Mouse (Mus musculus) MEL (cell line): Measurements from ENCODE around the gene Tmem165. TPM values are rescaled to one million over a fixed set of nuclear protein-coding genes. Genes with fewer than 3 reads are reported as not detected.

Experiments used
- DNase-seq: peaks from one replicate; pipeline ENCODE4 v3.0.0; 2011; ENCODE audit warnings: low read depth, low spot score
- H3K27ac ChIP-seq: 2 replicates; pipeline ENCODE4 v1.5.1; 2012; ENCODE audit warnings: low read depth, mild to moderate bottlenecking, control low read depth, low read length, moderate library complexity; ENCODE audit not compliant: control insufficient read depth
- H3K27me3 ChIP-seq, 2 experiments: fragments of 150-350 bp in 1 of 2; sonication (generic) in 1 of 2; 2 replicates each; pipeline ENCODE4 v1.6.1; 2012; ENCODE audit warnings: low read length in 2 of 2, mild to moderate bottlenecking in 2 of 2, improper control_type of control experiment in 1 of 2, moderate library complexity in 1 of 2; ENCODE audit not compliant: insufficient read depth in 2 of 2, control insufficient read depth in 1 of 2
- H3K36me3 ChIP-seq, 2 experiments: 2 replicates each; pipeline ENCODE4 v1.6.1; 2012 to 2014; ENCODE audit warnings: low read length in 2 of 2, improper control_type of control experiment in 1 of 2, inconsistent platforms in 1 of 2, mild to moderate bottlenecking in 1 of 2; ENCODE audit not compliant: insufficient read depth in 2 of 2, control insufficient read depth in 1 of 2
- H3K4me1 ChIP-seq, 2 experiments: fragments of 150-350 bp in 1 of 2; sonication (generic) in 1 of 2; 2 replicates each; pipeline ENCODE4 v1.6.1; 2012; ENCODE audit warnings: low read length in 2 of 2, improper control_type of control experiment in 1 of 2, mild to moderate bottlenecking in 1 of 2; ENCODE audit not compliant: insufficient read depth in 2 of 2, control insufficient read depth in 1 of 2
- H3K4me3 ChIP-seq, 2 experiments: fragments of 150-350 bp in 1 of 2; sonication (generic) in 1 of 2; 2 replicates each; pipeline ENCODE4 v1.5.1; 2012; ENCODE audit warnings: low read depth in 2 of 2, low read length in 2 of 2, mild to moderate bottlenecking in 2 of 2, moderate library complexity in 2 of 2, control low read depth in 1 of 2, improper control_type of control experiment in 1 of 2; ENCODE audit not compliant: control insufficient read depth in 1 of 2, insufficient read depth in 1 of 2
- H3K79me2 ChIP-seq: 2 replicates; pipeline ENCODE4 v1.6.1; 2012; ENCODE audit warnings: mild to moderate bottlenecking, low read length, moderate library complexity; ENCODE audit not compliant: control insufficient read depth, poor library complexity, insufficient read depth
- H3K9ac ChIP-seq: 2 replicates; pipeline ENCODE4 v1.6.1; 2012; ENCODE audit warnings: low read depth, mild to moderate bottlenecking, control low read depth, low read length, moderate library complexity; ENCODE audit not compliant: control insufficient read depth, poor library complexity, severe bottlenecking
- H3K9me3 ChIP-seq: fragments of 150-350 bp; sonication (generic); replicated peaks from 2 replicates; pipeline ENCODE4 v1.6.1; 2012; ENCODE audit warnings: mild to moderate bottlenecking, low read length, improper control_type of control experiment, moderate library complexity; ENCODE audit not compliant: insufficient read depth
- CHD1 ChIP-seq: IDR thresholded peaks from 2 replicates; pipeline ENCODE4 v1.6.1; 2012; ENCODE audit warnings: low read depth, mild to moderate bottlenecking, inconsistent platforms, low read length, improper control_type of control experiment
- CHD2 ChIP-seq: IDR thresholded peaks from 2 replicates; pipeline ENCODE4 v1.6.1; 2011; ENCODE audit warnings: low read length, improper control_type of control experiment
- E2F4 ChIP-seq: IDR thresholded peaks from 2 replicates; pipeline ENCODE4 v1.6.1; 2011; ENCODE audit warnings: low read depth, low read length, improper control_type of control experiment, borderline replicate concordance
- HCFC1 ChIP-seq: IDR thresholded peaks from 2 replicates; pipeline ENCODE4 v1.6.1; 2012; ENCODE audit warnings: low read depth, mild to moderate bottlenecking, inconsistent platforms, low read length, improper control_type of control experiment, moderate library complexity
- KAT2A ChIP-seq: conservative IDR thresholded peaks from 2 replicates; pipeline ENCODE4 v1.6.1; 2012; ENCODE audit warnings: low read depth, low read length, improper control_type of control experiment, inconsistent platforms
- MXI1 ChIP-seq: IDR thresholded peaks from 2 replicates; pipeline ENCODE4 v1.6.1; 2011; ENCODE audit warnings: mild to moderate bottlenecking, low read depth, low read length, improper control_type of control experiment
- MYB ChIP-seq: IDR thresholded peaks from 2 replicates; pipeline ENCODE4 v1.6.1; 2011; ENCODE audit warnings: mild to moderate bottlenecking, low read depth, low read length, improper control_type of control experiment
- NELFE ChIP-seq: IDR thresholded peaks from 2 replicates; pipeline ENCODE4 v1.6.1; 2011; ENCODE audit warnings: low read depth, low read length, improper control_type of control experiment
- NRF1 ChIP-seq: IDR thresholded peaks from 2 replicates; pipeline ENCODE4 v1.6.1; 2014; ENCODE audit warnings: low read depth, mild to moderate bottlenecking, inconsistent platforms, low read length, improper control_type of control experiment, moderate library complexity; ENCODE audit not compliant: poor library complexity, insufficient read depth, severe bottlenecking
- POLR2A ChIP-seq, 2 experiments: IDR thresholded peaks; 2 replicates each; pipeline ENCODE4 v1.6.1; 2011 to 2012; ENCODE audit warnings: low read length in 2 of 2, mild to moderate bottlenecking in 2 of 2, control low read depth in 1 of 2, improper control_type of control experiment in 1 of 2, low read depth in 1 of 2, moderate library complexity in 1 of 2; ENCODE audit not compliant: control insufficient read depth in 1 of 2, insufficient read depth in 1 of 2, poor library complexity in 1 of 2
- RCOR1 ChIP-seq: IDR thresholded peaks from 2 replicates; pipeline ENCODE4 v1.6.1; 2012; ENCODE audit warnings: low read depth, mild to moderate bottlenecking, inconsistent platforms, low read length, improper control_type of control experiment
- SIN3A ChIP-seq: IDR thresholded peaks from 2 replicates; pipeline ENCODE4 v1.6.1; 2012; ENCODE audit warnings: low read length, improper control_type of control experiment, inconsistent platforms
- TAL1 ChIP-seq: IDR thresholded peaks from 2 replicates; pipeline ENCODE4 v1.6.1; 2012; ENCODE audit warnings: mild to moderate bottlenecking, inconsistent platforms, low read length, moderate library complexity, mixed read lengths
- TBP ChIP-seq: IDR thresholded peaks from 2 replicates; pipeline ENCODE4 v1.8.0; 2011; ENCODE audit warnings: low read depth, low read length, improper control_type of control experiment
- UBTF ChIP-seq: IDR thresholded peaks from 2 replicates; pipeline ENCODE4 v1.6.1; 2012; ENCODE audit warnings: low read depth, mild to moderate bottlenecking, inconsistent platforms, low read length, improper control_type of control experiment, moderate library complexity, borderline replicate concordance; ENCODE audit not compliant: insufficient read depth
- USF1 ChIP-seq: IDR thresholded peaks from 2 replicates; pipeline ENCODE4 v1.6.1; 2014; ENCODE audit warnings: low read depth, mild to moderate bottlenecking, inconsistent platforms, low read length, improper control_type of control experiment, moderate library complexity
- USF2 ChIP-seq, 2 experiments: IDR thresholded peaks; 2 replicates each; pipeline ENCODE4 v1.6.1; 2011 to 2012; ENCODE audit warnings: improper control_type of control experiment in 2 of 2, low read length in 2 of 2, borderline replicate concordance in 1 of 2, inconsistent platforms in 1 of 2, low read depth in 1 of 2, mild to moderate bottlenecking in 1 of 2; ENCODE audit not compliant: insufficient read depth in 1 of 2
- ZKSCAN1 ChIP-seq: IDR thresholded peaks from 2 replicates; pipeline ENCODE4 v1.6.1; 2012; ENCODE audit warnings: low read depth, mild to moderate bottlenecking, inconsistent platforms, low read length, improper control_type of control experiment, moderate library complexity
- polyA plus RNA-seq, 2 experiments: library from polyadenylated mRNA; stranded (reverse) in 1 of 2; unstranded in 1 of 2; fragments of >175 nt in 1 of 2; fragments of >200 nt in 1 of 2; gene quantifications; 2 replicates each; pipeline versions ENCODE4 v1.2.1 to v1.2.4; 2012; ENCODE audit warnings: low replicate concordance in 2 of 2, low read depth in 1 of 2; ENCODE audit not compliant: insufficient read length in 2 of 2, insufficient read depth in 1 of 2, missing spikeins in 1 of 2
- total RNA-seq: library from RNA; depleted of rRNA; stranded (reverse); fragments of 300-350 nt; gene quantifications from 2 replicates; pipeline ENCODE4 v1.2.3, GENCODE M21; 2012

Gene Tmem165
- total and polyA plus RNA-seq, 3 experiments = 66.5 to 154 (median 73.0) TPM

- peaks cover 10% of the 10 kb centered on the region for H3K79me2 ChIP-seq
- no peaks in the 10 kb centered on the region for H3K9me3 ChIP-seq
- peak overlapping the region; percentile 80 to 95 for H3K4me3 ChIP-seq
- TF ChIP-seq POLR2A (IDR thresholded peaks at IDR 0.05; ENCODE audit: control insufficient read depth in 1 of 2, insufficient read depth in 1 of 2, low read depth in 1 of 2, low read length in 2 of 2, poor library complexity in 1 of 2) (peak in 1 of 2 experiments; percentile 72; a peak in 2 of 4 replicates), HCFC1 (no peak), TBP (0 out of 2 replicates have a peak, but pooled peaks have one; percentile 51)
- H3K4me1 ChIP-seq = peaks cover 0 to 25% of the 10 kb centered on the region in 2 experiments; a peak in 2 of 4 replicates
- DNase-seq = no peak
- peak overlapping the region; percentile 92 for H3K27ac ChIP-seq
- H3K36me3 ChIP-seq = peaks cover 0 to 23% of the 10 kb centered on the region in 2 experiments; a peak in 2 of 4 replicates
- peak overlapping the region; percentile 99 for H3K9ac ChIP-seq
- no peaks in the 10 kb centered on the region for H3K27me3 ChIP-seq
Observed at GRCm38 (mm10) chr5:76140730-76141066, 43.0 kb upstream of the Tmem165 start.

- peaks cover 0 to 16% of the 10 kb centered on the region in 2 experiments; a peak in 2 of 4 replicates for H3K4me1 ChIP-seq
- H3K9me3 ChIP-seq = no peaks in the 10 kb centered on the region
- peaks cover 0 to 13% of the 10 kb centered on the region in 2 experiments; a peak in 2 of 4 replicates for H3K36me3 ChIP-seq
- H3K27me3 ChIP-seq = no peaks in the 10 kb centered on the region
- peaks cover 10% of the 10 kb centered on the region for H3K79me2 ChIP-seq
- H3K9ac ChIP-seq = no peak overlapping the region
- no peak overlapping the region for H3K27ac ChIP-seq
- DNase-seq = no peak
- H3K4me3 ChIP-seq = no peak overlapping the region
- TF ChIP-seq NRF1 (no peak), USF2 (IDR thresholded peaks at IDR 0.05; ENCODE audit: borderline replicate concordance in 1 of 2, insufficient read depth in 1 of 2, low read depth in 1 of 2, low read length in 2 of 2) (no peak), RCOR1 (no peak), ZKSCAN1 (no peak), TAL1 (no peak), KAT2A (no peak), TBP (no peak), CHD1 (no peak), MYB (no peak), SIN3A (no peak), UBTF (no peak), CHD2 (no peak), E2F4 (no peak), NELFE (no peak), MXI1 (no peak), USF1 (no peak)
- TF ChIP-seq, all 39 proteins: peak for 0
Observed at GRCm38 (mm10) chr5:76143356-76143755, 40.3 kb upstream of the Tmem165 start.
